Mouse (Mus musculus): ENCODE data around the gene Ttc28. TPM values are rescaled to one million over a fixed set of nuclear protein-coding genes. Genes with fewer than 3 reads are reported as not detected.

Gene Ttc28
- polyA plus RNA-seq, 1 experiment from 2014 or later = 3.5 TPM

DNA sequence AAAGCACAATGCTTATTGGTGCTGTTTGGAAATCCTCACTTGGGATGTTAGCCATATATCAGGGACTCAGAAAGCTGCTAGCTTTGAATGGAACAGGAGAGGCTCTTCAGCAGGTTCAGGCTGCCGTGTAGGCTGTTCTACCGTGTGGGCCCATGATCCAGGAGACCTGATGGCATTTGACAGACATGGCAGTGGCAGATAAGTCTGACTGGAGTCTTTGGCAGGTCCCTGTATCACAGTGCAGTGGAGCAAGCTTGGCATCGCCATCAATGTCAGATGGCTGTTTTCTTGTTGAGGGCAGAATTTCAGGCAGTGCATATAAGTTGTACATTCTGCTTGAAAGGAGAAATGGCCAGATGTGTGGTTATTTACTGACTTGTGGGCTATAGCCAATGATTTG is 11.0 kb downstream of the Ttc28 start:
- H3K4me2 ChIP-seq (replicated peaks; ENCODE audit: low read depth) = no peak overlapping the region
- TF ChIP-seq EP300 (optimal IDR thresholded peaks at IDR 0.05) (no peak), CTCF (IDR thresholded peaks at IDR 0.05; ENCODE audit: low read depth) (no peak)
- H3K27ac ChIP-seq (replicated peaks) = no peak overlapping the region
- no peaks in the 10 kb centered on the region for H3K36me3 ChIP-seq (ENCODE audit: control insufficient read depth, insufficient read depth, low read length)
- H3K9ac ChIP-seq (ENCODE audit: low read length) = no peak overlapping the region
- ATAC-seq (ENCODE audit: low FRiP score, low TSS enrichment) (no peak), DNase-seq (ENCODE audit: low spot score) (no peak)
- H3K4me1 ChIP-seq (replicated peaks; ENCODE audit: control insufficient read depth, insufficient read depth) = no peaks in the 10 kb centered on the region
- H3K27me3 ChIP-seq (ENCODE audit: control insufficient read depth, insufficient read depth, low read length) = no peaks in the 10 kb centered on the region
- WGBS = 91% methylated on average over 3 of the region's 3 CpGs
- no peak overlapping the region for H3K4me3 ChIP-seq (ENCODE audit: low read depth, low read length)
- H3K9me3 ChIP-seq (ENCODE audit: control insufficient read depth, low read length) = no peaks in the 10 kb centered on the region

GRCm38 (mm10) chr5:110897114-110897788 is 17.6 kb downstream of the Ttc28 start:
- Histone ChIP-seq H3K27me3 (ENCODE audit: control insufficient read depth, insufficient read depth, low read length) (no peaks in the 10 kb centered on the region), H3K9me3 (ENCODE audit: control insufficient read depth, low read length) (no peaks in the 10 kb centered on the region), H3K4me1 (replicated peaks; ENCODE audit: control insufficient read depth, insufficient read depth) (no peaks in the 10 kb centered on the region), H3K36me3 (ENCODE audit: control insufficient read depth, insufficient read depth, low read length) (no peaks in the 10 kb centered on the region), H3K9ac (ENCODE audit: low read length) (no peak overlapping the region), H3K4me2 (replicated peaks; ENCODE audit: low read depth) (no peak overlapping the region), H3K27ac (replicated peaks) (no peak overlapping the region), H3K4me3 (ENCODE audit: low read depth, low read length) (no peak overlapping the region)
- no peak for TF ChIP-seq EP300 (optimal IDR thresholded peaks at IDR 0.05)
- TF ChIP-seq CTCF (IDR thresholded peaks at IDR 0.05; ENCODE audit: low read depth) = no peak
- ATAC-seq (ENCODE audit: low FRiP score, low TSS enrichment) = no peak
- DNase-seq (ENCODE audit: low spot score) = no peak
- 57% methylated on average over 7 of the region's 7 CpGs for WGBS

DNA sequence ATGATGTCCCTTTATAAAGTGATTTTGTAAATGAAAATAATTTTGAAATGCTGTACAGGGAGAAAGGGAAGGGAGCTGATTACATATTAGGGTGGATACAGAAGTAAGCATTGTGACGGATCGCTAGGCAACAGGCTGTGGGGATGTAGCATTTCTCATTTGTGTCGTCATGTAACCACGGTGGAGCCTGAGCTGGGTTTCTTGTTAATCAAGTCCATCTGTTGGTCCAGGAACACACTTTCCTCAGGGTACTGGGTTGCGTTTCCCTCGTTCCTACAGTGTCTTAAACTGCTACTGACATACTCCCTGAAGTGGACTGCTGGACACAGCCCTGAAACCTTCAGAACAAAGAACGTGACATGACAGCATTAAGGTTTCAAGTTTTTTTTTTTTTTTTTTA is 18.6 kb downstream of the Ttc28 start:
- TF ChIP-seq CTCF (IDR thresholded peaks at IDR 0.05; ENCODE audit: low read depth) = no peak
- no peak for TF ChIP-seq EP300 (optimal IDR thresholded peaks at IDR 0.05)
- H3K27me3 ChIP-seq (ENCODE audit: control insufficient read depth, insufficient read depth, low read length) = no peaks in the 10 kb centered on the region
- H3K36me3 ChIP-seq (ENCODE audit: control insufficient read depth, insufficient read depth, low read length) = no peaks in the 10 kb centered on the region
- WGBS = 69% methylated on average over 7 of the region's 7 CpGs
- no peak overlapping the region for H3K4me3 ChIP-seq (ENCODE audit: low read depth, low read length)
- DNase-seq (ENCODE audit: low spot score) (no peak), ATAC-seq (ENCODE audit: low FRiP score, low TSS enrichment) (no peak)
- H3K4me2 ChIP-seq (replicated peaks; ENCODE audit: low read depth) = no peak overlapping the region
- H3K4me1 ChIP-seq (replicated peaks; ENCODE audit: control insufficient read depth, insufficient read depth) = no peaks in the 10 kb centered on the region
- no peak overlapping the region for H3K9ac ChIP-seq (ENCODE audit: low read length)
- H3K9me3 ChIP-seq (ENCODE audit: control insufficient read depth, low read length) = no peaks in the 10 kb centered on the region
- H3K27ac ChIP-seq (replicated peaks) = no peak overlapping the region

DNA sequence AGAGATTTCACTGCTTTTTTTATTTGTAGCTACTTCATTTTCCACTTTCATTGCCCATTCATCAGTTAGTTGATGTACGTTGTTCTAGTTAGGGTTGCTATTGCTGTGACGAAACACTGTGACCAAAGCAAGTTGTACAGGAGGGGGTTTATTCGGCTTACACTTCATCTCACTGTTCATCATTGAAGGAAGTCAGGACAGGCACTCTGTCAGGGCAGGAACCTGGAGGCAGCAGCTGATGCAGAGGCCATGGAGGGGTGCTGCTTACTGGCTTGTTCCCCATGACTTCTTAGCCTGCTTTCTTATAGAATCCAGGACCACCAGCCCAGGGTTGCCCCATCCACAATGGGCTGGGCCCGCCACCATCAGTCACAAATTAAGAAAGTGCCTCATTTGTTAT is 19.2 kb downstream of the Ttc28 start:
- Histone ChIP-seq H3K36me3 (ENCODE audit: control insufficient read depth, insufficient read depth, low read length) (no peaks in the 10 kb centered on the region), H3K4me1 (replicated peaks; ENCODE audit: control insufficient read depth, insufficient read depth) (no peaks in the 10 kb centered on the region), H3K4me2 (replicated peaks; ENCODE audit: low read depth) (no peak overlapping the region), H3K27ac (replicated peaks) (no peak overlapping the region), H3K9ac (ENCODE audit: low read length) (no peak overlapping the region), H3K4me3 (ENCODE audit: low read depth, low read length) (no peak overlapping the region), H3K27me3 (ENCODE audit: control insufficient read depth, insufficient read depth, low read length) (no peaks in the 10 kb centered on the region), H3K9me3 (ENCODE audit: control insufficient read depth, low read length) (no peaks in the 10 kb centered on the region)
- no peak for TF ChIP-seq EP300 (optimal IDR thresholded peaks at IDR 0.05)
- no peak for TF ChIP-seq CTCF (IDR thresholded peaks at IDR 0.05; ENCODE audit: low read depth)
- 81% methylated on average over 4 of the region's 4 CpGs for WGBS
- no peak for DNase-seq (ENCODE audit: low spot score)
- ATAC-seq (ENCODE audit: low FRiP score, low TSS enrichment) = no peak

GRCm38 (mm10) chr5:110900331-110900730 is 20.7 kb downstream of the Ttc28 start:
- Histone ChIP-seq H3K4me1 (replicated peaks; ENCODE audit: control insufficient read depth, insufficient read depth) (no peaks in the 10 kb centered on the region), H3K9me3 (ENCODE audit: control insufficient read depth, low read length) (no peaks in the 10 kb centered on the region), H3K36me3 (ENCODE audit: control insufficient read depth, insufficient read depth, low read length) (no peaks in the 10 kb centered on the region), H3K27ac (replicated peaks) (no peak overlapping the region), H3K27me3 (ENCODE audit: control insufficient read depth, insufficient read depth, low read length) (no peaks in the 10 kb centered on the region), H3K4me2 (replicated peaks; ENCODE audit: low read depth) (no peak overlapping the region), H3K9ac (ENCODE audit: low read length) (no peak overlapping the region), H3K4me3 (ENCODE audit: low read depth, low read length) (no peak overlapping the region)
- ATAC-seq (ENCODE audit: low FRiP score, low TSS enrichment) (no peak), DNase-seq (ENCODE audit: low spot score) (no peak)
- TF ChIP-seq EP300 (optimal IDR thresholded peaks at IDR 0.05) = no peak
- no peak for TF ChIP-seq CTCF (IDR thresholded peaks at IDR 0.05; ENCODE audit: low read depth)

- Histone ChIP-seq H3K36me3 (ENCODE audit: control insufficient read depth, insufficient read depth, low read length) (no peaks in the 10 kb centered on the region), H3K27ac (replicated peaks) (no peak overlapping the region), H3K27me3 (ENCODE audit: control insufficient read depth, insufficient read depth, low read length) (no peaks in the 10 kb centered on the region), H3K4me2 (replicated peaks; ENCODE audit: low read depth) (no peak overlapping the region), H3K4me1 (replicated peaks; ENCODE audit: control insufficient read depth, insufficient read depth) (no peaks in the 10 kb centered on the region), H3K9me3 (ENCODE audit: control insufficient read depth, low read length) (no peaks in the 10 kb centered on the region), H3K9ac (ENCODE audit: low read length) (no peak overlapping the region), H3K4me3 (ENCODE audit: low read depth, low read length) (no peak overlapping the region)
- no peak for ATAC-seq (ENCODE audit: low FRiP score, low TSS enrichment)
- WGBS = 97% methylated on average over 1 of the region's 1 CpGs
- TF ChIP-seq CTCF (IDR thresholded peaks at IDR 0.05; ENCODE audit: low read depth) = no peak
- TF ChIP-seq EP300 (optimal IDR thresholded peaks at IDR 0.05) = no peak
- no peak for DNase-seq (ENCODE audit: low spot score)
Measured at GRCm38 (mm10) chr5:110906708-110907107, 27.1 kb downstream of the Ttc28 start.

All from stomach, postnatal 0 days (tissue).